Mouse (Mus musculus) heart, embryonic 11.5 days (tissue): ENCODE measurements around the gene Vcp. TPM values are rescaled to one million over a fixed set of nuclear protein-coding genes. Genes with fewer than 3 reads are reported as not detected.

Source experiments
- ATAC-seq: fragments of 200-750 bp; cut with Nextera tagmentation; replicated peaks from 2 replicates; pipeline ENCODE4 v1.8.0; 2017; ENCODE audit warnings: moderate library complexity; ENCODE audit not compliant: insufficient number of reproducible peaks, low FRiP score, low TSS enrichment
- H3K27ac ChIP-seq: fragments of 300-500 bp; sonication (generic); 2 replicates; pipeline ENCODE4 v1.5.1; 2014; ENCODE audit warnings: mild to moderate bottlenecking, low read depth, low read length
- H3K27me3 ChIP-seq: fragments of 300-500 bp; sonication (generic); 2 replicates; pipeline ENCODE4 v1.6.1; 2014; ENCODE audit warnings: mild to moderate bottlenecking, low read length, mixed read lengths; ENCODE audit not compliant: control insufficient read depth, insufficient read depth
- H3K36me3 ChIP-seq: fragments of 300-500 bp; sonication (generic); 2 replicates; pipeline ENCODE4 v1.6.1; 2014; ENCODE audit warnings: mild to moderate bottlenecking, low read length, moderate library complexity, mixed read lengths; ENCODE audit not compliant: control insufficient read depth, insufficient read depth
- H3K4me1 ChIP-seq: fragments of 300-500 bp; sonication (generic); 2 replicates; pipeline ENCODE4 v1.6.1; 2014; ENCODE audit warnings: low read length; ENCODE audit not compliant: control insufficient read depth, insufficient read depth
- H3K4me2 ChIP-seq: fragments of 300-500 bp; sonication (generic); 2 replicates; pipeline ENCODE4 v1.6.1; 2014; ENCODE audit warnings: mild to moderate bottlenecking, moderate library complexity
- H3K4me3 ChIP-seq: fragments of 300-500 bp; sonication (generic); 2 replicates; pipeline ENCODE4 v1.5.1; 2014; ENCODE audit warnings: low read depth, low read length
- H3K9ac ChIP-seq: fragments of 300-500 bp; sonication (generic); 2 replicates; pipeline ENCODE4 v1.6.1; 2014; ENCODE audit warnings: mild to moderate bottlenecking, low read depth, low read length, moderate library complexity
- H3K9me3 ChIP-seq: fragments of 300-500 bp; sonication (generic); replicated peaks from 2 replicates; pipeline ENCODE4 v1.6.1; 2016; ENCODE audit warnings: low read length; ENCODE audit not compliant: control insufficient read depth
- WGBS: fragments of 180-500 bp; shearing (Covaris S2); extraction: QIAGEN DNeasy Blood & Tissue Kit; methylation state at CpG from one replicate; pipeline ENCODE4 v1.1.7; 2014; ENCODE audit not compliant: insufficient replicate concordance; 5-methylcytosine and 5-hydroxymethylcytosine counted together
- polyA plus RNA-seq: library from polyadenylated mRNA; unstranded; fragments of >200 nt; fragmentation: Nextera tagmentation; extraction: Ambion mirVana; gene quantifications from 2 replicates; pipeline ENCODE4 v1.2.1, GENCODE M21; 2014

Vcp gene
- polyA plus RNA-seq, 1 experiment from 2014 or later: 472 TPM

- H3K4me2 ChIP-seq: no peak overlapping the region
- no peak for ATAC-seq
- no peak overlapping the region for H3K9ac ChIP-seq
- H3K4me3 ChIP-seq: no peak overlapping the region
- no peaks in the 10 kb centered on the region for H3K27me3 ChIP-seq
- no peak overlapping the region for H3K27ac ChIP-seq
- peaks cover 9% of the 10 kb centered on the region; the same call in 1 of the 2 replicates for H3K4me1 ChIP-seq
- 90% methylated on average over 1 of the region's 1 CpGs for WGBS
- H3K36me3 ChIP-seq: peaks cover 27% of the 10 kb centered on the region; the same call in 1 of the 2 replicates
- H3K9me3 ChIP-seq: no peaks in the 10 kb centered on the region
These were observed 32.2 kb upstream of the Vcp start for GRCm38 (mm10) chr4:43032501-43032900.

DNA sequence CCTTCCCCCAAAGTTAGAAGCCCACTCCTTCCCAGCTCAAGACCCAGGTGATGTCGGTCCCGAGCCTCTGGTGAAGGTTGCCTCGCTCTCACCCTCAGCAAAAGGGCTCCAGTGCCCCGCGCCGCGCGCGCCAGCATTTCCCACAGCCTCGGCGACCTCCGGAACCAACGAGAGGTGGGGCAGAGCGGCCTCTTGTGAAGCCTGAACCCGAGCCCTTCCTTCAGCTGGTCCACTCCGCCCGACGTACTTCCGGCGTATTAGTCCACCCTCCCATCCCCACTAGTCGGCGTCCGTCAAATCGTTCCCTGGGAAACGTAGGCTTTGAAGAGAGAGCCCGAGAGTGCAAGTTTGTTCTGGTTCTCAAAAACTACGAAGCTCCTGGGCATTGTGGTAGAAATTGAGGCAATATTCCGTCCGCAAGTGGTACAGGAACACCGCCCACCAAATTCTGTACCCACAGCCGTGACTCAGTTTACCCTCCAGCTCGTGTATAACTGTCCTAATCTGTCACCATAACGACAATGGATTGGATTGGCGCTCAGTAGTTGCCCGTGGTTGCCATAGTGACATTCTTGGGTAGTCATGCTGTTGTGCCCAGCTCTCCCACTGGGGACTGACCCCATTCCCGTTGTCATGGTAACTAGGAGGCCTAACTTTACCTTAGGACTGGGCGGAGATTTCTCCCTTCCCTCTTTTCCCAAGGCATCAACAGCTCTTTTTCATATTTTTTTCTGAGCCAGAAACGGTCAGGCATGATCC lies 31.1 kb upstream of the Vcp start, which contains the start of gene Stoml2:
TSS of gene Stoml2 (minus strand) at position 474 of the 759 bp plus-strand sequence.
- 2% methylated on average over 38 of the region's 38 CpGs for WGBS
- peak within 1 kb of the TSS; percentile 80 for H3K4me2 ChIP-seq
- H3K27ac ChIP-seq: peak within 1 kb of the TSS; percentile 70
- peak within 1 kb of the TSS; percentile 81 for H3K9ac ChIP-seq
- H3K36me3 ChIP-seq: peaks cover 29% of the 10 kb centered on the region; the same call in 1 of the 2 replicates
- peak within 1 kb of the TSS; percentile 68 for H3K4me3 ChIP-seq
- H3K9me3 ChIP-seq: no peaks in the 10 kb centered on the region
- peak; percentile 89 for ATAC-seq
- H3K27me3 ChIP-seq: no peaks in the 10 kb centered on the region
- peaks cover 9% of the 10 kb centered on the region; the same call in 1 of the 2 replicates for H3K4me1 ChIP-seq

- ATAC-seq: peak; percentile 53
- Histone ChIP-seq H3K36me3 (peaks cover 24% of the 10 kb centered on the region; the same call in 1 of the 2 replicates), H3K4me1 (peaks cover 9% of the 10 kb centered on the region; the same call in 1 of the 2 replicates), H3K27me3 (no peaks in the 10 kb centered on the region), H3K9me3 (no peaks in the 10 kb centered on the region), H3K4me2 (peak overlapping the region; percentile 80), H3K27ac (peak overlapping the region; percentile 70), H3K4me3 (peak overlapping the region; percentile 68), H3K9ac (peak overlapping the region; percentile 81)
- WGBS: under 1% methylated on average over 28 of the region's 28 CpGs
These were observed 30.5 kb upstream of the Vcp start for GRCm38 (mm10) chr4:43030780-43031230.

GRCm38 (mm10) chr4:43030352-43030751 lies 30.0 kb upstream of the Vcp start:
- peak overlapping the region; percentile 70; the same call in 1 of the 2 replicates for H3K27ac ChIP-seq
- H3K27me3 ChIP-seq: no peaks in the 10 kb centered on the region
- WGBS: 61% methylated on average over 9 of the region's 9 CpGs
- H3K4me2 ChIP-seq: peak overlapping the region; percentile 80
- peak overlapping the region; percentile 68 for H3K4me3 ChIP-seq
- H3K36me3 ChIP-seq: peaks cover 23% of the 10 kb centered on the region; the same call in 1 of the 2 replicates
- peak overlapping the region; percentile 81 for H3K9ac ChIP-seq
- no peak for ATAC-seq
- peaks cover 9% of the 10 kb centered on the region; the same call in 1 of the 2 replicates for H3K4me1 ChIP-seq
- no peaks in the 10 kb centered on the region for H3K9me3 ChIP-seq

DNA sequence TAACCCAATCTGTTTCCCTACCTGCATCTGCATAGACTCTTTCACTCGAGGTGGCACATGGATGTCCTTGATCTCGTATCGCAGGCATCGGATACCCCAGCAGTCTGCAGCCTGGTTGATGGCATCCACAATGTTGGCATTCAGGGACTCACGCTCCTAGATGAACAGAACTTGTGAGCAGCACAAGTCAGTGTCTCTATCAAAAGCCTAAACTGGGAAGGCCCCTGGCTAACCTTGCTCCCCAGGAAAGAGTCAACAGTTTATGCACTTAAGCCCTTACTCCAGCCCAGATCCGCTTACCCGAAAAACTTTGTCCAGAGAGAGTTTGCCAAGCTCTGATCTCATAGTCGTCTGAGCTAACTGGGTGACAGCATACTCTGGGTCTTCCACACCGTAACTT lies 29.4 kb upstream of the Vcp start:
- WGBS: 90% methylated on average over 9 of the region's 9 CpGs
- ATAC-seq: no peak
- Histone ChIP-seq H3K4me1 (peaks cover 12% of the 10 kb centered on the region), H3K27ac (no peak overlapping the region), H3K4me3 (no peak overlapping the region), H3K4me2 (0 out of 2 replicates have a peak overlapping the region, but pooled peaks have one; percentile 80), H3K9me3 (no peaks in the 10 kb centered on the region), H3K9ac (no peak overlapping the region), H3K27me3 (no peaks in the 10 kb centered on the region), H3K36me3 (peaks cover 23% of the 10 kb centered on the region; the same call in 1 of the 2 replicates)

GRCm38 (mm10) chr4:43029121-43029520 lies 28.8 kb upstream of the Vcp start:
- peaks cover 14% of the 10 kb centered on the region for H3K4me1 ChIP-seq
- H3K4me3 ChIP-seq: no peak overlapping the region
- no peak overlapping the region for H3K4me2 ChIP-seq
- no peak overlapping the region for H3K9ac ChIP-seq
- no peak overlapping the region for H3K27ac ChIP-seq
- 87% methylated on average over 7 of the region's 7 CpGs for WGBS
- no peaks in the 10 kb centered on the region for H3K9me3 ChIP-seq
- ATAC-seq: no peak
- H3K36me3 ChIP-seq: peaks cover 20% of the 10 kb centered on the region; the same call in 1 of the 2 replicates
- no peaks in the 10 kb centered on the region for H3K27me3 ChIP-seq

DNA sequence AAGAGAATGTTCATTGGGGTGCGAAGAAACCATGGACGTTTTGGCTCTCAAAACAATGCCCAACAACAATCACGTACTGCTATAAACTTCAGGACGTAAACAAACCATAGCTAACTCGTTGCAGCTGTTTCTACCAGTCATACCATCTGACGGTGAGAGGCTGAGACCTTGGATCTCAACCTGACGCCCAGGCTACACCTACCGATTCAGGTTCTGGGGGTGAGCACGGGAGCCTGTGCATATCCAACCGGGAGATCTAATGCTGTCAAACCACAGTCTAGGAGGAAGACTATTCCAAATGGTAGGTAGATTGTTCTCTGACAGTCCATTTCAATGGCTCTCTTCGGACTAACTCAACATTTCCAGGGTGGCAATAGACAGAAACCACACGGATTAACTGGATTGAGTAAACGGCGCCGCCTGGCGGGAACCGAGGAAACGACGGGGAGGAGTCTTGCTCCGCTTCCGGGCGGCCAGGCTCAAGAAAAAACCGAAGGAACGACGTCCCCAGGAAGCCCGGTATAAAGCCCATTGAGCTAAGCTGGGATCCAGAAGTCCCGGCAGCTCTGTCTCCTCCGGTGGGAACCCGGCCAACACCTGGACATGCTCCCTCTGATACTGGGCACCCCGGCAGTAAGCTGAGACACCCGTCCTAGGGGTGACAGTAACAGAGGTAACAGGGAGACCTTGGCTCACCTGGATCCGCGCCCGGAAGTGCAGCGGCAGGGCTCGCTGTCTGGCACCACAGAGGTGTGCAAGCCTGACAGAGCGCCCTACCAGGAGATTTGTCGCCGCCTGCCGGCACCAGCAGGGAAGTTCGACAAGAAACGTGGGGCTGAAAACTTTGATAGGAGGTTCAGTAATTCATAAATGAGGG lies 25.0 kb upstream of the Vcp start, which contains the start of gene Pigo:
TSS of gene Pigo (minus strand) at position 736 of the 877 bp plus-strand sequence.
- peak within 1 kb of the TSS; percentile 70 for H3K9ac ChIP-seq
- no peaks in the 10 kb centered on the region for H3K9me3 ChIP-seq
- H3K36me3 ChIP-seq: peaks cover 32% of the 10 kb centered on the region
- ATAC-seq: peak; percentile 80
- peak within 1 kb of the TSS; percentile 80 for H3K27ac ChIP-seq
- peaks cover 9% of the 10 kb centered on the region for H3K4me1 ChIP-seq
- H3K27me3 ChIP-seq: no peaks in the 10 kb centered on the region
- H3K4me2 ChIP-seq: peak within 1 kb of the TSS; percentile 86
- H3K4me3 ChIP-seq: peak within 1 kb of the TSS; percentile 55
- WGBS: 7% methylated on average over 42 of the region's 42 CpGs

DNA sequence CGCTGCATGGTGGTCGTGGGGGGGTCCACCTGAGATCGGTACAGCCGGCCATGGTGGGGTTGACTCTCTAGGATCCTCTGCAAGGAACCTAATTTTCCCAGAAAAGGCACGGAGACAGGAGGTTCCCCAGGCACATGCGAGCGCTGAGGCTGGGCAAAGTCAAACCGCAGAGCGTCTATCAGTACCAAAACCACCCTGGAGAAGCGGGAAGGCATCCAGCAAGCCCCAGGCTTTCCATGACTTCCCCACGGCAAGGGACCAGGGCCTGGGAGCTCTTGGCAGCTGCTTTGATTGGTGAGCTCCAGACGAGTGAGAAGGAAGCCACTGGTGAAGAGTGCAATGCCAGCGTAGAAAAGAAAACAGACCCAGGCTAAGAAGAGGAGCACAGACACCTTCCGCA lies 24.4 kb upstream of the Vcp start:
- H3K4me1 ChIP-seq: peaks cover 5% of the 10 kb centered on the region
- H3K36me3 ChIP-seq: peaks cover 35% of the 10 kb centered on the region
- peak overlapping the region; percentile 55 for H3K4me3 ChIP-seq
- ATAC-seq: no peak
- peak overlapping the region; percentile 86 for H3K4me2 ChIP-seq
- H3K9ac ChIP-seq: peak overlapping the region; percentile 70
- H3K27ac ChIP-seq: peak overlapping the region; percentile 80; the same call in 1 of the 2 replicates
- no peaks in the 10 kb centered on the region for H3K27me3 ChIP-seq
- H3K9me3 ChIP-seq: no peaks in the 10 kb centered on the region
- WGBS: 76% methylated on average over 14 of the region's 14 CpGs
